Mouse (Mus musculus): ENCODE data around the gene 4930430A15Rik.

Gene 4930430A15Rik

DNA sequence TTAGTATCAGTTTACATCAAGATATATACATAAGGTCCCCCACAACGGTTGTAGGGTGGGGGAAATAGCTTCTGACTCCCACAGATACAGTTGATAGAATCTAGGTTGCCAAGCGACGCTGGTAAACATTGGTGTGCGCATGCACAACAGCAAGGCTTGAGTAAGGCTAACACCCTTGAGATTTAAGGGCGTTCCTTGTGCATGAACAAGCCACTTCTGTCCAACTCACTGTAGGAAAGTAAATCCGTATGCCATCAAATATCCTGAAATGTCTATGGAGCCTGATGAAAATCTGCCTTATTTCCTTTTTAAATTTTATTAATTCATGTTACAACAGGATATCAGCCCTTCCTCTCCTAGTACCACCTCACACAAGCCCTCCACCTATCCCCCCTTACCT is at the start of gene 4930430A15Rik:
Gene 4930430A15Rik, minus strand, starts transcription at position 101 of the 400 bp plus-strand sequence.
- DNase-seq (ENCODE audit: low spot score in 2 of 2) = no peak

DNA sequence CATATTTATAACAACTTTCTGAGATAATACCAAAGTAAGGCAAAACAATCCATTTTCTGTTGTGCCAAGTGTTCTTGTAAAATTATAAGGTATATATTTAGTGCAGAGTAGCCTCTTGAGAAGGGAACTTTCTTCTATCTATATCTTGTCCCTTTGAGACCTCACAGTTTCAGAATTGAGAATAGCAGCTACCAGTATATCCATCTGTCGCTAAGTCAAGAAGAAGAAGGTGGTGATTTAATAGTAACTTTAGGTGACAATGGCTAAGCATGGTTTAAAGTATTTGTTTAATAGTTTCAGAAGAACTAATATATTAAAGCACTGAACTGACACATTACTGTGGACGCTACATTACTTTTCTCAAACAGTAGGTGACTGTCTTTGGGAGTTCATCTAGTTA is 44.6 kb upstream of the 4930430A15Rik start, which contains the start of gene Olfr1277:
Gene Olfr1277, minus strand, starts transcription at position 101 of the 400 bp plus-strand sequence.
- no peak for DNase-seq (ENCODE audit: low spot score in 2 of 2)

DNA sequence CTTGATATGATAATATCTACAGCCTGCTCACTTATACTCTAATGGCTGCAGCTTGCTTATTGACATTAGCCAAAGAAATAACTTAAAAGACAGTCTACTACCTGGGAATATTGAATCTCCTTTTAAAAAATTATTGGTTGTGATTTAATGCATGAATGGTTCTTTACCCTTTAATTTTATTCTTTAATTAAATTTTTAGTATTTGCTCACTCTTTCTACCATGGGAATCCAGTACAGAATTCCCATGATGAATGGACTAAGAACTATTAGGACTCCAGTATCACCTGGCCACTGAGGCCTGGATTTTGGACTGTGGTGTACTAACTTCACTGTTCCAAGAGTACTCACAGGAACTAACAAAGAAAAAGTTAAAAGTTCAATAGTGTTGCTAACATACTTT is 24.8 kb upstream of the 4930430A15Rik start, which contains the start of gene Olfr1276:
Gene Olfr1276, plus strand, starts transcription at position 301 of the 400 bp plus-strand sequence.
- DNase-seq (ENCODE audit: low spot score in 2 of 2) = no peak

DNA sequence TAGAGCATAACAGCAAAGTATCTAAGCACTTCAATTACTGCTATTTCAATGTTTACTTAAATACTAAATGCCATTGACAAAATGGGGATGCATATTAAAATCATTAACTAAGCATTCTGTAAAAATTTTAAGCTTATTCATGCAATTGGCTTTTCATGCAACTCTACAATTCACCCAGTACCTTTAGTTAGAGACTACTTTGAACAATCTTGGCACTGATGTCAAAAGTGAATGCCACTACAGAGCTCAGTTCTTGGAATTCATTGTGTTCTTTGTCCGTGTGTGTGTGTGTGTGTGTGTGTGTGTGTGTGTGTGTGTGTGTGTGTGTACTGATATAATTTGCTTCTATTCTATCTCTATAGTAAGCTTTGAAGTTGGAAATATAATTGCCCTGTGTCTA is 5.8 kb upstream of the 4930430A15Rik start, which contains the start of gene Olfr1275:
Gene Olfr1275, minus strand, starts transcription at position 101 of the 400 bp plus-strand sequence.
- no peak for DNase-seq (ENCODE audit: low spot score in 2 of 2)

DNA sequence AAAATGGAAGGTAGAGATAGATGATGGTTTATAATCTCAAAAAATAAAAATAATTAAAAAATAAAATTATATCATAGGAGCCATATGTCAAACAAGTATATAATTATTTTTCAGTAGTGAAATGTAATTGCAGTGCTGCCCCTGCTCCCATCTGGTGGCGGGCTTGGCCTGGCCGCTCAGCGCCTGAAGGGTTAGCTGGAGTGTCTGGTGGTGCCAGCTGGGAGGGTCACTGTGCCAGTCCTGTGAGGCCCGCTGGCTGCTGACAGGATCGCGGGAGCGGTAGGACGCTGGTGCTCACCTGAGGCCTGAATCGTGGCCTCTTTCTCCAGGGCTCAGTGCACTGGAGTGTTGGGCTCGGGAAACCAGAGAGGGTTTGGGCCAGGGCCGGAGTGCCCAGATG is 47.3 kb downstream of the 4930430A15Rik start:
- no peak for DNase-seq (ENCODE audit: low spot score in 2 of 2)

DNA sequence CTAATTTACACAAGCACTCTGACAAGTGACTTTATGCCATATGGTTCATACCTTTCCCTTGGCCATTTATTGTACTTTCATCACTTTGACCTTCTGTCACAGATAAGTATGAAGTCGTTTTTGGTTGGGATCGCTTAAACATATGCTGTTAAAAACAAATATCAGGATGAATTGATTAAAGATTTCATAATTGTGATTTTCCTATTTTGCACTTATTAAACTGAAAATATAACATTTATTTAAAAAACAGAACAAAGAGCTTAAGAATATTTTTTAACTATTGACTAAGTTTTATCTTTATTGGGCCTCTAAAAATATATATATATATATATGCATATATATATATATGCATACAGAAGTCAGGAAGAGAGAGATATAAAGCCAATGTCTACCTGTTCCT is 76.6 kb downstream of the 4930430A15Rik start, which contains the start of gene Gm15130:
Gene Gm15130, minus strand, starts transcription at position 101 of the 400 bp plus-strand sequence.
- no peak for DNase-seq (ENCODE audit: low spot score in 2 of 2)

DNA sequence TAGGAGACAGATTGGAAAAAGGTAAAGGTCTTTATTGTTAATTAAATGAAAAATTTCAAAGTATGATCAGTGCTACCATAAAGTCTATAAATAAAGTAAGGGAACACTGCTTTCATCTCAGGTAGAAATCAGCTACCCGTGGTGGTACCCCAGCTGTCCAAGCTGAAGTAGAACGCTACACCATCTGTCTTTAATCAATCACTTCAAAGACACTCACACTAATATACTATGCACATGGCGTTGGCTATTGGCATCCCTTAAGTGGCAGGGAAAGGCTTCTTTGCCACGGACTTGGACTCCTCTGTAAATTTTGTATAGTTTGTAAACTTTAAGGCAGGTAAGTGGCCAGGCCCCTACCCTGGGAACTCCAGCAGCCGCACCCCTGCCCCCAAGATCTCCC is 93.7 kb downstream of the 4930430A15Rik start:
- DNase-seq (ENCODE audit: low spot score in 2 of 2) = no peak

Measured in urinary bladder, adult 18-20 months (tissue).